Mouse (Mus musculus) v-Abl transformed pro-B cells (cell line): ENCODE measurements around the gene Sfrp2.

Source experiments
- in situ Hi-C, 2 experiments: fragments of 400-800 bp; cut with MboI; formaldehyde crosslinking; loops; one replicate each; pipeline ENCODE4 v1.15.1; 2025; ENCODE audit not compliant: unreplicated experiment in 2 of 2

The Sfrp2 gene

DNA sequence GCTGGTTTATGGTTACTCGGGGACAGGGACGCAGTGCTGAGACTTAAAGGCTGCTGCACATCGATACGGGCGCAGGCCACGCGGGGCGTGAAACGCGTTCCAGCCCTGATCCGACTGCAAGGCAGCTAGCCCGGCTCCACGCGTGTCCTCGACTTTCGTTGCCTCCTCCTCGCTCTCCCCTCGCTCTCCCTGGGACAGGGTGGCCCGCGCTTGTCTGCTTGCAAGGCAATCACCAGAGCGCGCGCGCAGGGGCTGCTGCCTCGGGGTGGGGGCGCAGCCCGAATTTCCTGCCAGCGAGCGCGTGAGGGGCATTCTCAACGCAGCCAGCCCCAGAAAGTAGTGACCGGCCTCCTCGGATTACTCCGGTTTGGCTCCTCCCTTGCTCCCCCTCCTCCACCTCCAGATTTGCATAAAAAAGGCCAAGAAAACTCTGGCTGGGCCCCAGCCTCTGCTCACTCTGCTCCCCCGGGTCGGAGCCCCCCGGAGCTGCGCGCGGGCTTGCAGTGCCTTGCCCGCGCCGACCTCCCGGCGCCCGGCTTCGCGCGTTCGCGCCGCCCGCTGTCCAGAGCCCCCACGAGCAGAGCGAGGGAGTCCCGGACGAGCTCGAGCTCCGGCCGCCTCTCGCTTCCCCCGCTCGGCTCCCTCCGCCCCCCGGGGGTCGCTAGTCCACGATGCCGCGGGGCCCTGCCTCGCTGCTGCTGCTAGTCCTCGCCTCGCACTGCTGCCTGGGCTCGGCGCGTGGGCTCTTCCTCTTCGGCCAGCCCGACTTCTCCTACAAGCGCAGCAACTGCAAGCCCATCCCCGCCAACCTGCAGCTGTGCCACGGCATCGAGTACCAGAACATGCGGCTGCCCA is at the start of gene Sfrp2:
Gene Sfrp2, plus strand, starts transcription at position 451 of the 855 bp plus-strand sequence.
- in situ Hi-C loops, result loop anchor here in 1 of 2 experiments (25.0 kb wide), 2 partner anchors 454 to 1821 kb away; no protein-coding TSS in a partner anchor

DNA sequence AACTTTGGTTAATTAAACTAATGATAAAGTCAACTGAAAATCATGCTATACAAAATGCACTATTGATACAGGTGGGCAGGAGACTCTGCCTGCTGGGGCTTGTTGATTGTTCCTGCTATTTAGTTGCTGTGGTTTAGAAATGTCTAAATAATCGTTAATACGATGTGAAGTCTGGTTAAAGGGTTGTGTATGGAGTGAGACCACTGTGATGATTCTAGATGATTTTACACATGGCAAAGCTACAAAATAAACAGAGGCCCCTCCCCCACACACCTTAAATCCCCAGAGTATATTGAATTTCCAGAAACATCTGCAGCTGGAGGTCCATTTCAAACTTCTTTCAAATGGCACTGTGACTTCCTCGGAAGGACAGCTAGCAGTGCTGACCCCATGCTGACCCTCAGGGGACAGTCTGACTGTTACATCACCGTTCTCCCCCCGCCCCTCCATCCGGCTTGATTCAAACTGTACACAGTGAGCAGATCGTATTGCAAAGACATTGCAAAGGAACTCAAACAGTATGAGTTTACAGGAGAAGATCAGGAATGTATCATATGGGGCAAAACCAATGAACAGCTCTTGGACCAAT is 48.4 kb upstream of the Sfrp2 start:
- in situ Hi-C loops, result no loop called here

DNA sequence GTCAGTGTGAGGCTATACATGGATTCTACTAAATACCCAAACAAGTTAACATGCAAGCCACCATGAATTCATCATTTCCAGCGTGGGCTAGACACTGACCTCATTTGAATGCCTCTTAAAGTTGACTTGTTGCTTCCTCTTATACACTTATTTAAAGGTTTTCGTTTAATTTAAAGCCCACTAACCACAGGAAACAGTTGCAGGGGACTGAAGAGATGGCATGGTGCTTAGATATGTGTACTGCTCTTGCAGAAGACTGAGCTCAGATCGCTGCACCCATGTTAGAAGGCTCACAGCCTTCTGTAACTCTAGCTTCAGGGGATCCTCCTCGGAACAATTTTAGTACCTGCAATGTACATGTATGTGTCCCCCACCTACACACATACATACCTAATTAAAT is 47.5 kb upstream of the Sfrp2 start:
- in situ Hi-C loops, result no loop called here

DNA sequence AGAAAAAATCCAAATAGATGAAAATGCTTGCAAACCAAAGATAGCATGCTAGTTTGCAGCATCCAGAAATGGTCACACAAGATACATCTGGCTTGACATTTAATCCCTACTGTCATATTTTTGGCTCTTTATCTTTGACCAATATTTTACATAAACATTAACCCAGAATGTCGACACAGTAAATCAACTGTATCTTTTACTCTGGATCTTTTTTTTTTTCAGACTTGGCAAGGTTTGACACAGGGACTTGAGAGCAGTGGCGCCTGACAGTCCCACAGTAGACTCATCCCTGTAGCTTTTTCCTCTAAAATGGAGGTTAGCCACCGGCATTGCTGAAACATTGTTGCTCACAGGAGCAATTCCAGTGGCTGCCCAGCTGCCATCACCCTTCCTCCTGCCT is 37.9 kb upstream of the Sfrp2 start:
- in situ Hi-C loops, result no loop called here

DNA sequence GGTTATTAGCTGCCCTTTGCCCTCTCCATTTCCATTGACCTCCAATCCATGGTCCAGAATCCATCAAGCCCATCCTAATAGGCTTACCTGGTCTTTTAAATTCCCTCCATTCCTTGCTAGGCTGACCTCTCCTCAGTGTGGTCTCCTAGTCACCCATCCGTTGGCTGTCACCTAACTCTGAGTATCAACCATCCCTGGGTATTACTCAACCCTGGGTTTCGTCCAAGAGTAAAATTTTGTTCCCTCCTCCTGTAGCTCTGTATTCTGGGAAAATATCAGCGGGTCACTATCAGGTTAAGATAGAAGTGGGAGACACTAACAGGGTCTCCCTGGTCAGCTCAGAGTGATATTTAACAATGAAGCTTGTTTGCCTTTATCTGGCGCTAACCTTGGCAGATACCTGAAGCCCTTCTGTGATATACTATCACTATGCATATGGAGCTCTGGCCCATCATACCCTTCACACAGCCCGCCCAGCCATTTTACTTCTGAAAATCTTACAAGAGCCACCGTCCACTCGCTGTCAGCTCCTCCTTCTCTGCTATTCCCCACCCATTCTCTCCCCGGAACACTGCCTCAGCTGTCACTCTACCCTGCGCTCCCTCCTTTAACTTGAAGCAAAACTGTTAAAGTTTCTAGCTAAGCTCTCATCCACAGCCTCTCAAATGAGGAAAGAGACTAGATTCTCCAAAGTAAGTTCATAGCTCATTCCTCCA is 37.3 kb upstream of the Sfrp2 start:
- in situ Hi-C loops, result no loop called here

GRCm38 (mm10) chr3:83733985-83734384 is 32.1 kb upstream of the Sfrp2 start:
- in situ Hi-C loops, result no loop called here

- in situ Hi-C loops, result no loop called here
Measured at GRCm38 (mm10) chr3:83736980-83737379, 29.1 kb upstream of the Sfrp2 start.

DNA sequence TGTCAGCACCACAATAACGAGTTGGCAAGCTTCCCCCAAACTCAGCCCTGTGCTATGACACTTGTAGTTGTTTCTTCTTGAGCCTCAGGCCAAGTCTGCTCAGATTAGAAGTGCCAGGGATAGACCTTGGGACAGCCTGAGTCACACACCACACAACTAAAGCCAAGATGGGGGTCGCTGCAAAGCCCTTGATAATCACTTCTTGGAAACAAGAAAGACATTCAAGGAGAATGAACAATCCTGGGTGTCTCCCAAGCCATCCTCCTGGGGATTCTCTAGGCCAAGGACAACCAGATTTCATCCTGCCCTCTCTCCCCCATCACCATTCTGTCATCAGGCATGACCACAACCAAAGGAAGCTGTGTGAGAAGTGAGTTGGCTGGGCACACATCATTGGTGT is 25.9 kb upstream of the Sfrp2 start:
- in situ Hi-C loops, result no loop called here

- in situ Hi-C loops, result no loop called here
Measured at GRCm38 (mm10) chr3:83747276-83747675, 18.8 kb upstream of the Sfrp2 start.

DNA sequence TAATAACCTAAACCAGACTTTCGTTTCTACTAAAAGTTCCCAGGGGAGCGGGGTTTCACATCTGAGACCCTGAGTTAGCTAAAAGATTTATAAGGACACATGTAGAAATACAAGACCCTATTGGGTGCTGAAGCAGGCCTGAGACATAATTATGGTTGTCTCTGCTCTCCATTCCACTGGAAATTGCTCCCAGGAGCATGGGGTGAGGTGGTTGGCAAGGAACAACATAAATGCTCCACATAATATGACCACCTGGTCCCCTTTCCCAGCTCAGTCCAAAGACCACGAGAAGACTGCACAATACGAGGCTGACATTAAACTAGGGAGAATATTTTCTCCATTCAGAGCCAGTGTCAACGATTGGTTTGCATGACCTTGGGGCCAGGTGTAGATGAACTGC is 18.2 kb upstream of the Sfrp2 start:
- in situ Hi-C loops, result no loop called here

DNA sequence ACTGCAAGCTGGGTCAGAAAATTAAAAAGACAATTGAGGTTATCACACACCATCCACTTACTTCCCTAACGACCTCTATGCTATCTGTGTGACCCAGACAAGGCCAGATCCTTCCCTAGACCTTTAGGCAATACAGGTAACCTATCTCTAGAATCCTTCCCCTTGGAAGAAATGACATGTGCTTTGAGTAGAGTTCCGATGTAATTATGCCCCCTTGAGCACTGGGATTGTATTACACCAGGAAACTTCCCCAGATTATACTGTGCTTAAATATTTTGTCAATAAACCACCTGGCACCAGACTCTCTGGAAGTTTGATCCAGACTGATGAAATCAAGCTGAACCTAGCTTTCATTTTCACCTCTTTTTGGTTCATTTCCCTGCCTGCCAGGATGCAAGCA is 14.5 kb upstream of the Sfrp2 start:
- in situ Hi-C loops, result loop anchor here in 1 of 2 experiments (25.0 kb wide), 2 partner anchors 439 to 1836 kb away; no protein-coding TSS in a partner anchor

DNA sequence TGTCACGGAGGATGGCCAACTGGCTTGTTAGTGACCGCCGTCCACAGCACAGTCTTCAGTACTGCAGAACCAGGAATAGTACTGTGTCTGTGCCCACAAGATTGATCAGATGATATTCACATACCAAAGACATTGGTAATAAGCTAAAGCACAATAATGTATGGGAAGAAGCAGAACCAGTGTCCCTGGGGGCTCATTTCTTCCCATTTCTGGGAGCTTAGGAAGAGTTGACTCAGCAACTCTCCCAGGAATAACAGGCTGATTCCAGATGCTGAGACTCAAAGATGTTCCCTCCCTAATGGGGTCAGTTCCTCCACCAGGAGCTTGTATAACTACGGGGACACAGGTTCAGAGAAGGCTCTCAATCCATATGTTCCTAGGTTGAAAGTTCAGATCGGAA is 13.9 kb upstream of the Sfrp2 start:
- in situ Hi-C loops, result loop anchor here in 1 of 2 experiments (25.0 kb wide), 2 partner anchors 440 to 1835 kb away; no protein-coding TSS in a partner anchor

GRCm38 (mm10) chr3:83755043-83755635 is 11.0 kb upstream of the Sfrp2 start:
- in situ Hi-C loops, result loop anchor here in 1 of 2 experiments (25.0 kb wide), 2 partner anchors 443 to 1832 kb away; no protein-coding TSS in a partner anchor

DNA sequence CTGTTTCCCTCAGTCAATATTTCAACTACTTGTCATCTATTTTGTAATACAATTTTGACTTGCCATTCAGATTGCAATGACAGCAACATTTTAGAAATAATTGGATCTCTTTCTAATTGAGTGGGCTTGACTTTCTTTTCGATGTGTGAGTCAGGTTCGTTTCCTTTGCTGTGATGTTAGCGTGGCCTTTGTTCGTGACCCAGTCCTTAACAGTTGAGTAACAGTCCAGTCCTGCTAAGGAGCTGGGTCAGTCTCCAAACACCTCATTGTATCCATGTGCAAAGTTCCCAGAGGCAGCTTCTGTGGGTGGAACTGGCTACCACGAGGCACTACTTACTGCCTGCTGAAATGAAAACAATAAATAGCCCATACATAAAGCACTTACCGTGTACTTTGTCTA is 10.5 kb upstream of the Sfrp2 start:
- in situ Hi-C loops, result loop anchor here in 1 of 2 experiments (25.0 kb wide), 2 partner anchors 443 to 1832 kb away; no protein-coding TSS in a partner anchor

GRCm38 (mm10) chr3:83762361-83762760 is 3.8 kb upstream of the Sfrp2 start:
- in situ Hi-C loops, result loop anchor here in 1 of 2 experiments (25.0 kb wide), 2 partner anchors 450 to 1825 kb away; no protein-coding TSS in a partner anchor

DNA sequence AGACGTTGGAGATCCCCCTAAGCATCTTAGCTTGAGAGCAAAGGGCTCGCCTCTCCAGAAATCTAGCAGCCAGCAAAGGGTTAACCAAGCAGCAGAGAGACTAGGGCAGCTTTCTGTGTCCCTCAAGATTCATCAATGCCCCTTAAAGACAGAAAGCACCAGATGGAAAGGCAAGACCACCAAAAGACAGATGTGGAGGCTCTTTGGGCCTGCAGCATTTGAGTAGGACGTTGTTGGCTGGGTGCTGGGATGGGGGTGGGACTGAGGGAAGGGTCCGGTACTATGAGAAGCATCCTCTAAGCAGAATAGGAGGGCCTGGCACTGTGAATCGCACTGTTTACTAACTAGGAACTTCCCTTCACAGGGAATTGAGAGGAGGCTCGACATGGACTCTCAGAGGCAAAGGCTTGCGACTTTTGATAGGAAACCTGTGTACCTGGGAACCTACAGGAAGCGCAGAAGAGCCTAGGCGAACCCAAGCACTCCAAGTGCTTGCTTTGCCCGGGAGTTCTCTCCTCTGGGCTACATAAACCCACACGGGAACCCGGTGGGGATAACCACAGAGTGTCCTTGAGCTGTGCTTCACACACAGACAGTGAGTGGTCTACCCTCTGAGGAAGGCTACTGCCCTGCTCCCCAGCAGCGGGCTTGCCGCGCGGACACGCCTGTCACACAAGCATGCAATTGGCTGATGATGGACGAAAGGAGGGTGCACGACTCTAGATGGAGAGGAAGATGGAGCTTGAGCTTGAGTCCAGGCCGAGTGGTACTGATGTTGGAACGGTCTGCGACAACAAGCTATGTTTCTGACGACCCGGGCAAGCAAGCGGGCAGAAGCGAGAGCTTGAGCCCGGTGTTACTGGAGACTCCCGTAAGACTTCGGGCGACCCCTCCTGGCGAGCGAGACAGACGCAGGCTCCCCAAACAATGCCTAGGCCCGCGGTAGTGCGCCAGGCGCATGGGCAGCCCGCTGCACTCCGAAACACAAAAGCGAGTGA is 2.3 kb upstream of the Sfrp2 start:
- in situ Hi-C loops, result loop anchor here in 1 of 2 experiments (25.0 kb wide), 2 partner anchors 452 to 1823 kb away; no protein-coding TSS in a partner anchor

GRCm38 (mm10) chr3:83766726-83767070 is 577 bp downstream of the Sfrp2 start:
- in situ Hi-C loops, result loop anchor here in 1 of 2 experiments (25.0 kb wide), 2 partner anchors 454 to 1821 kb away; no protein-coding TSS in a partner anchor

- in situ Hi-C loops, result loop anchor here in 1 of 2 experiments (25.0 kb wide), 2 partner anchors 455 to 1820 kb away; no protein-coding TSS in a partner anchor
Measured at GRCm38 (mm10) chr3:83767121-83767520, 1.0 kb downstream of the Sfrp2 start.
